Mouse (Mus musculus): Measurements from ENCODE around the gene Creb3l2. TPM values are rescaled to one million over a fixed set of nuclear protein-coding genes. Genes with fewer than 3 reads are reported as not detected.

Creb3l2 gene
- polyA plus RNA-seq, 1 experiment from 2014 or later, result 4.1 TPM

- Histone ChIP-seq H3K27ac (replicated peaks) (no peak overlapping the region), H3K9ac (replicated peaks) (no peak overlapping the region), H3K4me2 (no peak overlapping the region), H3K36me3 (no peaks in the 10 kb centered on the region), H3K27me3 (replicated peaks) (no peaks in the 10 kb centered on the region), H3K4me1 (no peaks in the 10 kb centered on the region; the same call in 1 of the 2 replicates), H3K9me3 (replicated peaks) (no peaks in the 10 kb centered on the region), H3K4me3 (replicated peaks) (no peak overlapping the region)
- ATAC-seq (ENCODE audit: low FRiP score), result no peak
- 89% methylated on average over 6 of the region's 6 CpGs for WGBS
These were observed 75.0 kb downstream of the Creb3l2 start for GRCm38 (mm10) chr6:37366991-37367390.

GRCm38 (mm10) chr6:37365179-37365578 lies 76.8 kb downstream of the Creb3l2 start:
- Histone ChIP-seq H3K27ac (replicated peaks) (no peak overlapping the region), H3K27me3 (replicated peaks) (no peaks in the 10 kb centered on the region), H3K4me2 (no peak overlapping the region), H3K36me3 (no peaks in the 10 kb centered on the region), H3K4me3 (replicated peaks) (no peak overlapping the region), H3K9me3 (replicated peaks) (no peaks in the 10 kb centered on the region), H3K4me1 (peaks cover 5% of the 10 kb centered on the region; the same call in 1 of the 2 replicates), H3K9ac (replicated peaks) (no peak overlapping the region)
- ATAC-seq (ENCODE audit: low FRiP score), result no peak
- WGBS, result 60% methylated on average over 11 of the region's 11 CpGs

- H3K4me2 ChIP-seq, result no peak overlapping the region
- H3K9ac ChIP-seq (replicated peaks), result no peak overlapping the region
- H3K36me3 ChIP-seq, result no peaks in the 10 kb centered on the region
- peaks cover 5% of the 10 kb centered on the region; the same call in 1 of the 2 replicates for H3K4me1 ChIP-seq
- H3K9me3 ChIP-seq (replicated peaks), result no peaks in the 10 kb centered on the region
- H3K4me3 ChIP-seq (replicated peaks), result no peak overlapping the region
- 97% methylated on average over 8 of the region's 8 CpGs for WGBS
- H3K27ac ChIP-seq (replicated peaks), result no peak overlapping the region
- no peak for ATAC-seq (ENCODE audit: low FRiP score)
- H3K27me3 ChIP-seq (replicated peaks), result no peaks in the 10 kb centered on the region
These were observed 77.6 kb downstream of the Creb3l2 start for GRCm38 (mm10) chr6:37364361-37364760.

- no peak for ATAC-seq (ENCODE audit: low FRiP score)
- Histone ChIP-seq H3K4me1 (peaks cover 5% of the 10 kb centered on the region), H3K4me2 (no peak overlapping the region), H3K9ac (replicated peaks) (no peak overlapping the region), H3K27me3 (replicated peaks) (no peaks in the 10 kb centered on the region), H3K27ac (replicated peaks) (no peak overlapping the region), H3K4me3 (replicated peaks) (no peak overlapping the region), H3K9me3 (replicated peaks) (no peaks in the 10 kb centered on the region), H3K36me3 (no peaks in the 10 kb centered on the region)
- WGBS, result 33% methylated on average over 11 of the region's 11 CpGs
These were observed 81.0 kb downstream of the Creb3l2 start for GRCm38 (mm10) chr6:37360813-37361385.

- Histone ChIP-seq H3K9me3 (replicated peaks) (no peaks in the 10 kb centered on the region), H3K27me3 (replicated peaks) (no peaks in the 10 kb centered on the region), H3K4me2 (0 out of 2 replicates have a peak overlapping the region, but pooled peaks have one; percentile 11), H3K4me1 (peaks cover 4% of the 10 kb centered on the region; the same call in 1 of the 2 replicates), H3K9ac (replicated peaks) (no peak overlapping the region), H3K4me3 (replicated peaks) (no peak overlapping the region), H3K36me3 (no peaks in the 10 kb centered on the region), H3K27ac (replicated peaks) (no peak overlapping the region)
- peak; percentile 77; the same call in 1 of the 2 replicates for ATAC-seq (ENCODE audit: low FRiP score)
- WGBS, result 37% methylated on average over 17 of the region's 17 CpGs
These were observed 87.3 kb downstream of the Creb3l2 start for GRCm38 (mm10) chr6:37354449-37355179.

GRCm38 (mm10) chr6:37353616-37354015 lies 88.3 kb downstream of the Creb3l2 start:
- Histone ChIP-seq H3K4me1 (peaks cover 4% of the 10 kb centered on the region; the same call in 1 of the 2 replicates), H3K4me2 (no peak overlapping the region), H3K9me3 (replicated peaks) (no peaks in the 10 kb centered on the region), H3K36me3 (no peaks in the 10 kb centered on the region), H3K9ac (replicated peaks) (no peak overlapping the region), H3K4me3 (replicated peaks) (no peak overlapping the region), H3K27me3 (replicated peaks) (no peaks in the 10 kb centered on the region), H3K27ac (replicated peaks) (no peak overlapping the region)
- no peak for ATAC-seq (ENCODE audit: low FRiP score)
- WGBS, result 78% methylated on average over 9 of the region's 9 CpGs

GRCm38 (mm10) chr6:37351731-37352380 lies 90.1 kb downstream of the Creb3l2 start:
- H3K27me3 ChIP-seq (replicated peaks), result no peaks in the 10 kb centered on the region
- no peak overlapping the region for H3K9ac ChIP-seq (replicated peaks)
- H3K4me2 ChIP-seq, result no peak overlapping the region
- H3K4me1 ChIP-seq, result peaks cover 4% of the 10 kb centered on the region; the same call in 1 of the 2 replicates
- no peak overlapping the region for H3K27ac ChIP-seq (replicated peaks)
- ATAC-seq (ENCODE audit: low FRiP score), result peak; percentile 67
- no peak overlapping the region for H3K4me3 ChIP-seq (replicated peaks)
- 25% methylated on average over 10 of the region's 10 CpGs for WGBS
- H3K36me3 ChIP-seq, result no peaks in the 10 kb centered on the region
- no peaks in the 10 kb centered on the region for H3K9me3 ChIP-seq (replicated peaks)

- Histone ChIP-seq H3K4me1 (peaks cover 4% of the 10 kb centered on the region; the same call in 1 of the 2 replicates), H3K9me3 (replicated peaks) (no peaks in the 10 kb centered on the region), H3K27ac (replicated peaks) (no peak overlapping the region), H3K9ac (replicated peaks) (no peak overlapping the region), H3K27me3 (replicated peaks) (no peaks in the 10 kb centered on the region), H3K36me3 (no peaks in the 10 kb centered on the region), H3K4me3 (replicated peaks) (no peak overlapping the region), H3K4me2 (no peak overlapping the region)
- no peak for ATAC-seq (ENCODE audit: low FRiP score)
- 85% methylated on average over 8 of the region's 8 CpGs for WGBS
These were observed 91.6 kb downstream of the Creb3l2 start for GRCm38 (mm10) chr6:37350315-37350714.

- Histone ChIP-seq H3K9ac (replicated peaks) (no peak overlapping the region), H3K4me1 (no peaks in the 10 kb centered on the region), H3K27ac (replicated peaks) (no peak overlapping the region), H3K9me3 (replicated peaks) (no peaks in the 10 kb centered on the region), H3K36me3 (no peaks in the 10 kb centered on the region), H3K27me3 (replicated peaks) (no peaks in the 10 kb centered on the region), H3K4me2 (no peak overlapping the region), H3K4me3 (replicated peaks) (no peak overlapping the region)
- 75% methylated on average over 5 of the region's 5 CpGs for WGBS
- no peak for ATAC-seq (ENCODE audit: low FRiP score)
These were observed 94.3 kb downstream of the Creb3l2 start for GRCm38 (mm10) chr6:37347606-37348005.

- H3K27me3 ChIP-seq (replicated peaks), result no peaks in the 10 kb centered on the region
- ATAC-seq (ENCODE audit: low FRiP score), result no peak
- H3K4me1 ChIP-seq, result peaks cover 12% of the 10 kb centered on the region
- H3K27ac ChIP-seq (replicated peaks), result no peak overlapping the region
- H3K4me3 ChIP-seq (replicated peaks), result no peak overlapping the region
- no peak overlapping the region for H3K4me2 ChIP-seq
- H3K9ac ChIP-seq (replicated peaks), result no peak overlapping the region
- 88% methylated on average over 5 of the region's 5 CpGs for WGBS
- H3K9me3 ChIP-seq (replicated peaks), result no peaks in the 10 kb centered on the region
- H3K36me3 ChIP-seq, result no peaks in the 10 kb centered on the region
These were observed 103.9 kb downstream of the Creb3l2 start for GRCm38 (mm10) chr6:37338055-37338454.

- WGBS, result 5% methylated on average over 5 of the region's 5 CpGs
- no peak overlapping the region for H3K9ac ChIP-seq (replicated peaks)
- H3K36me3 ChIP-seq, result no peaks in the 10 kb centered on the region
- no peaks in the 10 kb centered on the region for H3K27me3 ChIP-seq (replicated peaks)
- H3K27ac ChIP-seq (replicated peaks), result peak overlapping the region; percentile 56
- no peaks in the 10 kb centered on the region for H3K9me3 ChIP-seq (replicated peaks)
- no peak overlapping the region for H3K4me3 ChIP-seq (replicated peaks)
- H3K4me2 ChIP-seq, result no peak overlapping the region
- peaks cover 12% of the 10 kb centered on the region for H3K4me1 ChIP-seq
- peak; percentile 58; the same call in 1 of the 2 replicates for ATAC-seq (ENCODE audit: low FRiP score)
These were observed 105.1 kb downstream of the Creb3l2 start for GRCm38 (mm10) chr6:37336831-37337260.
